Mouse (Mus musculus) adrenal gland, postnatal 4 days (tissue): ENCODE results near the gene Ttl. TPM values are rescaled to one million over a fixed set of nuclear protein-coding genes. Genes with fewer than 3 reads are reported as not detected.

Source experiments
- DNase-seq, 2 experiments: peaks; one replicate each; pipeline ENCODE4 v3.0.0; 2021 to 2022; ENCODE audit warnings: low spot score in 2 of 2, mixed read lengths in 2 of 2
- long read RNA-seq, 2 experiments: library from polyadenylated mRNA; stranded (forward); transcript quantifications; one replicate each; pipeline ENCODE4 v2.0.0; 2021
- total RNA-seq, 2 experiments: library from RNA; stranded (reverse); gene quantifications; 2 replicates each; pipeline ENCODE4 v1.2.3; 2021

Gene Ttl
- 10 to 100 TPM; 15.5 to 18.1 TPM for total RNA-seq
- long read RNA-seq, experiment 1, full-length matches to known transcripts = 3 of 5 reads
- long read RNA-seq, experiment 1, partial matches to known transcripts = 0 of 5 reads
- long read RNA-seq, experiment 1, other reads (novel, unspliced or antisense) = 2 of 5 reads
- long read RNA-seq, experiment 2, full-length matches to known transcripts = 15 of 22 reads
- long read RNA-seq, experiment 2, partial matches to known transcripts = 0 of 22 reads
- long read RNA-seq, experiment 2, other reads (novel, unspliced or antisense) = 7 of 22 reads

GRCm38 (mm10) chr2:129065437-129066282 lies at the start of gene Ttl:
Gene Ttl, plus strand, starts transcription at chr2:129065942.
- DNase-seq = peak; percentile 63 to 69

- no peak for DNase-seq
Observed at GRCm38 (mm10) chr2:129020106-129020505, 45.6 kb upstream of the Ttl start.

DNA sequence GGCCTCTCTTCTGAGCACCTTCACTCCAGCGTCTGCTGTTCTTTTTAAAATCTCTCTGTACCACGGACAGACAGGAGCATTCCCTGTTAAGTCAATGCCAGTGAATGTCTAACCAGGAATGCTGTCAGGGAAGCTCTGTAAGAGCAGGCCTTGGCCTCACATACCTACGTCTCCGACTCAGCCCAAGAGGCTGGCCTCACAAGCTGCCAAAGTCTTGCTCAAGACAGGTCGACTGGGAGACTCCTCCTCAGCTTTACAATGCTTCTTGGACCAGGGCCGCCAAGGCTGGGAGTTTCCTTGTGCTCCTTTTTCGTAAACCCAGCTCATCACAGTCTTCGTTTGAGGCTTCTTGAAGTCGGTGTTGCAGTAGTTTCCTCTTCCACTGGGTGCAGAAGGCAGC lies 40.9 kb upstream of the Ttl start:
- DNase-seq = no peak

DNA sequence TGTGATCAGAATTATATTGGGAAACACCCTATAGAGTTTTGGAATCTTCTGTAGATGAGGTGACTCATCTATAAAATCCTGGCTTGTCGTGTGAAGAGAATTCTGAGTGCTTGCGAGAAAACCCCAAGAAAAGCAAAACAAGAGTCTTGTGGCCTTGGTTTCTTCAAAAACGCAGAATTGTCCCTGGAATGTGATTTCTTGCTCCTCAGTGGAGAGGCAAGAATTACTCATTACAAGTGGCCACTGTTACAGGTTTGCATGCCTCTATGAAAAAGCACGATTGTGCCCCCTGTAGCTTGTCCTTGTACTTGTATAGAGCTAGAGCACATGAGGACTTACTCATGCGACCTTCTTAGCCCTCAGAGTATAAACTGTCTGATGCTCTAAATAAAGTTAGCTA lies 30.4 kb upstream of the Ttl start:
- no peak for DNase-seq

DNA sequence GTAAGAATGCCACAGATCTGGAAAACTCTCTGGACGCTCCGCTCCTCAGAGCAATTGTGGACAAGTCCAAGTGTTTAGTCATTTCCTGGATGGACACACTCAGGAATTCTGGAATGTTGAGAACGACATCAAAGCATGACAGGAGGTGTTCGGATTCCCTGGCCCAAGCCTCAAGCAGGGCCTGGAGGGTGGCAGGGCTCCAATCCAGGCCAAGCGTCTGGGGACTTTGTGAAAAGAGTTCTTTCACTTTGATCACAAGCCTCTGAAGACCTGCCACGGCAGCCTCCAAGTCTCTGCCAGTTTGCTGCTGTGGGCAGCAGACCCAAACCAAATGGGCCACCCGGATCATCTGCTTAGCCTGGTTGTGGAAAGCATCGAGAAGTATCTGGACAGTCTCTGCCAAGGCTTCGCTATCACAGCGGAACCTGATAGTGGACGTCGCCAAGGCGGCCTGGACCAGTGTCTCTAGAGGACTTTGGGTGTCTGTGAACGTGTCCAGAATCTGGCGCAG lies 27.3 kb upstream of the Ttl start:
- no peak for DNase-seq

GRCm38 (mm10) chr2:129038937-129039631 lies 26.7 kb upstream of the Ttl start:
- no peak for DNase-seq

DNA sequence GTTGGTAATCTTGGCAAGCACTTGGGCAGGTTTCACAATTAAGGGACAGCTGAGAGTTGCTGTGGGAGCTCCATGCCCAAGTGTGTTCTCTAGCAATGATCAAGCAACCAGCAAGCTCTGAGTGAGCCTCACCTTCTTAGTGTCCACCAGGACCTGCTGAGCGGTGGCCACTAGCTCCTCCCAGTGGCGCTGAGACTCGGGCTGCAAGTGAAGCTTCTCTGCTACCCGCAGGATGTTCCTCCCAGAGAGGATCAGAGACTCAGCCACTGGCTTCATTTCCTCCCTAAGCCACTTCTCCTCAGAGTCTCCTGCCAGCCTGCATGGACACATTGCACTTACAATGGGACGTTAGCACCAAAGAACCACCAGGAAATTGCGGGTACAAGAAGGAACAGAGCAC lies 25.2 kb upstream of the Ttl start:
- no peak for DNase-seq

- DNase-seq = peak in 1 of 2 experiments; percentile 15
Observed at GRCm38 (mm10) chr2:129046172-129046845, 19.4 kb upstream of the Ttl start.

DNA sequence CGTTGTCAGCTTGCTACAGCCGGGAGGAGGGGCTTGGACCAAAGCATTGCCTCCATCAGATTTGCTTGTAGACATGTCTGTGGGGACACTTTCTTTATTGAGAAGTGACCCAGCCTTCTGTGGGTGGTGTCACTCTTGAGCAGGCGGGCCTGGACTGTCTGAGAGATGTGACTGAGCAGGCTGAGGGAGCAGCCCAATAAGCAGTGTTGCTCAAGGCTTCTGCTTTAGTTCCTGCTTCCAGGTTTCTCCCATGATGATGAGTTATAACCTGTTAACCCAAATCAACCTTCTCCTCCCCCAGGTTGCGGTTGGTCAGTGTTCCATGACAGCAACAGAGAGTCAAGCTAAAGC lies 18.9 kb upstream of the Ttl start:
- DNase-seq = no peak

DNA sequence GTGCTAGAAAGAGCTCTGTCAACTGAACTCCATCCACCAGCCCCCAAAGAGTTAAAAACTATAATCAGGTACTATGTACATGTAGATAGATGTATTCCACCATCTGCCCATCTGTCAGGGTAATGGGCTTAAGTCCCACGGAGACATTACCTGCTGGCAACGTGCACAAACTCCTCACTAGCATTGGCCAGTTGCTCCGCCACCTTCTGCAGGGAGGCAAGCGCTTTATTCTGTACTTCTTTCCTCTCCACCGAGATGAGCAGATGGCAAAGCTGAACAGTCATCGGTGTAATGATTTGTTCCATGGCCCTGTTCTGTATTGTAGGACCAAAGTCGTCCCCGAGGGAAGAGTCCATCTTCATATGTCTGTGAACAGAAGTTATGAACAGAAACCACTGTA lies 17.9 kb upstream of the Ttl start, which contains the start of gene Vinac1:
Vinac1 (minus strand) TSS at position 362 of the 400 bp plus-strand sequence.
- DNase-seq = no peak

DNA sequence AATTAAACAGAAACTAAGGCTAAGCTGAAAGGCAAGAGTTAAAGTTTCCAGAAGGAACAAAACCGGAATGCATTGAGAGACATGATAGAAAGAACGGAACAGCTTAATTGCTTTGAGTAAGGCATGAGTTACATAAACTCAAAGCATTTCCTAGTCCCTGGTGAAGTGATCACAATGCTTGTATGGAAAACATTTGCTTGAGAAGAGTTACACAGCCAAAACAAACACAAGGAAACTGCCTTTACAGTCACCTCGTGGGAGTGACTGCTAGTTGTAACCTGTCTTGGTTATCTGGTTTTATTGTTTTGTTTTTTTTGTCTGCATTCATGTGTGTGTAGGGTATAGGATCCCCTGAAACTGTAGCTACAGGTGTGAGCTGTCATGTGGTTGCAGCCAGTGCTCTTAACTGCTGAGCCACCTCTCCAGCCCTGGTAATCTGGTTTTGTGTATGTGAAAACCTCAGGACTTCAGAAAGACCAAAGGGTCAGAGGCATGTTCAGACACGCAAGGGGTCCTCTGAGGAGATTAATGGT lies 13.2 kb upstream of the Ttl start:
- DNase-seq = no peak

GRCm38 (mm10) chr2:129055741-129056140 lies 10.0 kb upstream of the Ttl start:
- DNase-seq = no peak

GRCm38 (mm10) chr2:129056597-129056996 lies 9.1 kb upstream of the Ttl start:
- no peak for DNase-seq

- DNase-seq = no peak
Observed at GRCm38 (mm10) chr2:129057256-129057655, 8.5 kb upstream of the Ttl start.

DNA sequence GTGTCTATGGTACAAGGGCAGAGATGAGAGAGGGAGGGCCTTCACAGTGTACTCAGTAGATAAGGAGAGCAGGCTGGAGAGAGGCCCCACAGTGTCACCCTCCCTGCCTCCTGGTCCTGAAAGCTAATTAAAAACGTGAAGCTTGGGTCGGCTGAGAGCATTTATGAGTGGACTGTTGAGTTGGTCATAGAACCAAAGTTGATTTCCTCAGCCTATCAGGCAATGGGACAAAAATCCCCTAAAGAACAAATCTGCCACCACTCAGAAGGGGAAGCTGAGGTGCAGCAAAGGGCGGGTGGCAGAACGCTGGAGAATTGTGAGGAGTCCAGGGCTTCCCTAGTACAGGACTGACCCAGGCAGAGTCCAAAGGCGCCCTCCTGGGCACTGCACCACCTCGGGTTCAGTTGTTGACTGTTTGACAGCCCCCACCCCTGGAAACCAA lies 7.8 kb upstream of the Ttl start:
- DNase-seq = no peak

DNA sequence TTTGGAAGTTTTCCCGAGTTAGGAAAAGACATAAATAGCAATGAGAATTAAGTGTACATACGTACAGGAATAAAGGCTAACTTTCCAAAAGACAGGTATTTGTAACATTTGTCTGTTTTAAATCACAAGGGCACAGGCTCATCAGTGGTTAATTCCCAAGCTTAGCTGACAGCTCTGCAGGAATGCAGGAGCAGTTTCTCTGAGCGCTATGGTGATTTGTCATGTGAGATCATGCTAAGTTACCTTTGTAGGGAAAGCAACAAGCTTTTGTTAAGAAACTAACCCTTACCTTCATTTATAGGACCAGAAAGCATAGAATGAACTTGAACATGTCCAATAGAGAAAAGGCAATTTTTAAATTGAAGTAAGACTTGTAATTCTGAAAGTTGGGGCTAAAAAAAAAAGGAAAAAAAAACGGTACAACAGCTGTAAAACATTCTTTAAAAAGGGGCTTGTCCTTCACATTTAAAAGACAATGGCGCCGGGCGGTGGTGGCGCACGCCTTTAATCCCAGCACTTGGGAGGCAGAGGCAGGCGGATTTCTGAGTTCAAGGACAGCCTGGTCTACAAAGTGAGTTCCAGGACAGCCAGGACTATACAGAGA lies 4.2 kb upstream of the Ttl start:
- no peak for DNase-seq

DNA sequence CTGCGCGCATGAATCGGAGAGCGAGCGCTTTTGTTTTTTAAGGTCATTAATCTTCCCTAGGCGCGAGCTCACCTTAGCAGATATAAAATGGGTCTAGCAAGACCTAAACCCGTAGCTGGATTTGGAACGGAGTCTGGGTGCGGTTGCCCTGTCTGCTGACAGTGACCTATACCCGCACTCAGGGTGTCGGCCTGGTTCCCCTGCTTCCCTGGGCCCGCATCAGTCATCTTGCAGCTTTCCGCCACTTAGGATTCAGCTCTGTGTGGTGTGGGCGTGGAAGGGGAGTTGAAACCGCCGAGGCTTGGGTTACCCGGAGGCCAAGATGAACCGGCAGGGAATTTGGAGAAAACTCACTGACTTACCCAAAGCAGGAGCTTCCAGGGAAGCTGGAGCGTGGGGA lies 584 bp downstream of the Ttl start:
- DNase-seq = peak; percentile 12 to 24

DNA sequence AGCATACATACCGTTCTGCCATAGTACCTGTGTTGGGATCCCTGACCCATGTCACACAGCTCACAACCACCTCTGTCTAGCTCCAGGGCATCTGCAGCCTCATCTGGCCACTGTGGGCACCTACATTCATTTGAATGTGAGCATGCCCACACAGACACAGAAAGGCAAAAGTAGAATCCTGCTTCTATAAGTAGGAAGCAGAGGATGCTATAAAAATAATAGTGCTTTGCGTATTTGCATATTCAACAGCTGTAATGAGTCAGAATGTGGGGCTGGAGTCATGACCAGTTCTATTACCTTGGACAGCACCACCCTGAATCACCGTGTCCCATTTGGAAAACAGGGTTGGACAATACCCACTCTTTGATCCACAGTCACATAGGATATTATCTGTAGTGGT lies 4.6 kb downstream of the Ttl start:
- DNase-seq = no peak

DNA sequence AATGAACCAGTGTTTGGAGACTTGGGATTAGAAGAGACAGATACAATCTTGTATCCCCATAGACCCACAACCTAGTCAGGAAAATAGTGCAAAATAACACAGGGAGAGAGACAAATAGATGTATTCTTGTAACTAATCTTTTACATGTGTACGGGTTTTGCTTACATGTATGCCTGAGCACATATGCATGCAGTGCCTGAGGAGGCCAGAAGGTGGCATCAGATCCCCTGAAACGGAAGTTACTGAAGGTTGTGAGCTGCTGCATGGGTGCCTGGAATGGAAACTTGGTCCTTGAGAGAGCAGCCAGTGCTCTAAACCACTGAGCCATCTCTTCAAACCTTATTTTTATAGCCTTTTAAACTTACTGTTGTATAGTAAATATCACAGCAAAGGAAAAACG lies 12.6 kb downstream of the Ttl start:
- DNase-seq = no peak

DNA sequence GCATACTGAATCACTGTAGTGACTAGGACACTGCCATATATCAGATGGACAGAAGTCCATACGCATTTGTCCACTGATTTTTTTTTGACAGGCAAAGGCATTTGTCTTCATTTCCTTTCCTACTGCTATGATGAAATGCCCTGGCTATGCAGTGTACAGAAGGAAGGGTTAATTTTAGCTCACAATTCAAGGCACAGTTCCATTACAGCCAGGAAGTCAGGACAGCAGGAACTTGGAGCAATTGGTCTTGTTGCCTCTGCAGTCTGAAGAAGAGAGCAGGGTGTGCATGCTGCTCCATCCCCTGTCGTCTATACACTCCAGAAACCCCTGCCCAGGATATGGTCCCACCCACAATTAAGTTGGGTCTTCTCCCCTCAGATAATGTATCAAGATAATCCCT lies 13.5 kb downstream of the Ttl start:
- no peak for DNase-seq

DNA sequence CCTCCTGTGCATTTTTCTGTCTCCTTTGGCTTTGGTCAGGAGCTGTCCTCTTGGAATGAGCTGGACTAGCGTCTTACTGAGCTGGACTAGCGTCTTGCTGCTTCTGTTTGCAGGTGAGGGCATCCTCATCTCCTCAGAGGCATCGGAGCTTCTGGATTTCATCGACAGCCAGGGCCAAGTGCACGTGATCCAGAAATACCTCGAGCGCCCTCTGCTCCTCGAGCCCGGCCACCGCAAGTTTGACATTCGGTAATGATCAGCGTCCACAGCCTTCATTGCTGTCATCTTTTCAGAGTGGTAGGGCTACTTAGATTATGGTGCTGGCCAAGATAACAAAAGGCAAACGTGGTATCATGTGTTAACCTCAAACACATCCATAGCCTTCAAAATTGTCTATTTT lies 15.4 kb downstream of the Ttl start:
- no peak for DNase-seq
